Mouse (Mus musculus) heart, postnatal 25 days (tissue): Measurements from ENCODE around the gene Hist1h2bh. TPM values are rescaled to one million over a fixed set of nuclear protein-coding genes. Genes with fewer than 3 reads are reported as not detected.
A peak's percentile ranks its signal among the peaks of the same experiment; 100 is the strongest.
"Not testable (repeated sequence)": the region's sequence is repeated elsewhere in the genome, so short reads cannot be mapped to it uniquely, and the experiment has no call there.

ENCODE experiments used
- DNase-seq: peaks from one replicate; pipeline ENCODE4 v3.0.0; 2022; ENCODE audit warnings: low spot score
- intact Hi-C: fragments of 180-260 bp; cut with DNase I; formaldehyde crosslinking; loops from one replicate; pipeline ENCODE4 v1.15.1; 2025
- total RNA-seq, 2 experiments: library from RNA; stranded (reverse); gene quantifications; 2 replicates each; pipeline ENCODE4 v1.2.3; 2021

Hist1h2bh gene
- total RNA-seq, result 1 to 10 TPM; 1.4 to 1.9 TPM

- intact Hi-C loops, result not testable (repeated sequence)
- peak; percentile 53 for DNase-seq
These were observed at the start of gene Hist1h2bh for GRCm38 (mm10) chr13:23542999-23543607. Gene Hist1h2bh (minus strand): TSS chr13:23543392.

- intact Hi-C loops, result no loop called here
These were observed 49.4 kb upstream of the Hist1h2bh start for GRCm38 (mm10) chr13:23592614-23593013.

GRCm38 (mm10) chr13:23591886-23592285, 48.7 kb upstream of the Hist1h2bh start:
- DNase-seq, intact Hi-C loops: not testable (repeated sequence)

More at GRCm38 (mm10) chr13:23592614-23593013, 49.4 kb upstream of the Hist1h2bh start:
- no peak for DNase-seq

- intact Hi-C loops, result no loop called here
- no peak for DNase-seq
These were observed 48.0 kb upstream of the Hist1h2bh start for GRCm38 (mm10) chr13:23591206-23591605.

- intact Hi-C loops, result loop anchor here (5.0 kb wide), 2 partner anchors 1545 to 1830 kb away; partner anchors contain the start of genes Hist1h2ag, Hist1h2bj and Hist1h4i
- DNase-seq, result no peak
These were observed 43.7 kb upstream of the Hist1h2bh start for GRCm38 (mm10) chr13:23586940-23587225.

- intact Hi-C loops, result loop anchor here (5.0 kb wide), 2 partner anchors 1544 to 1829 kb away; partner anchors contain the start of genes Hist1h2ag, Hist1h2bj and Hist1h4i
- DNase-seq, result no peak
These were observed 43.1 kb upstream of the Hist1h2bh start for GRCm38 (mm10) chr13:23586099-23586939.

GRCm38 (mm10) chr13:23585442-23586098, 42.4 kb upstream of the Hist1h2bh start:
- DNase-seq, result peak; percentile 66
- intact Hi-C loops, result loop anchor here (1.0 to 5.0 kb wide), 3 partner anchors 36 to 1828 kb away; partner anchors contain the start of genes Hist1h2ag, Hist1h2be, Hist1h2bj and Hist1h4i

GRCm38 (mm10) chr13:23585029-23585441, 41.8 kb upstream of the Hist1h2bh start:
- intact Hi-C loops, result loop anchor here (1.0 to 5.0 kb wide), 3 partner anchors 36 to 1828 kb away; partner anchors contain the start of genes Hist1h2ag, Hist1h2be, Hist1h2bj and Hist1h4i
- peak; percentile 50 for DNase-seq

GRCm38 (mm10) chr13:23584331-23584730, 41.1 kb upstream of the Hist1h2bh start:
- DNase-seq, result no peak
- intact Hi-C loops, result loop anchor here (5.0 kb wide), 3 partner anchors 52 to 168 kb away; partner anchors contain the start of genes Hist1h2ab, Hist1h2af, Hist1h3b and Hist1h4h

- intact Hi-C loops, result loop anchor here (5.0 kb wide), 3 partner anchors 51 to 169 kb away; partner anchors contain the start of genes Hist1h2ab, Hist1h2af, Hist1h3b and Hist1h4h
- no peak for DNase-seq
These were observed 40.3 kb upstream of the Hist1h2bh start for GRCm38 (mm10) chr13:23583387-23584068.

- intact Hi-C loops, result loop anchor here (5.0 kb wide), 3 partner anchors 50 to 170 kb away; partner anchors contain the start of genes Hist1h2ab, Hist1h2af, Hist1h3b and Hist1h4h
- no peak for DNase-seq
These were observed 39.2 kb upstream of the Hist1h2bh start for GRCm38 (mm10) chr13:23582219-23583056.

GRCm38 (mm10) chr13:23581408-23582218, 38.4 kb upstream of the Hist1h2bh start, which contains the start of gene Hist1h4d:
Gene Hist1h4d (plus strand): TSS chr13:23581598.
- intact Hi-C loops, result loop anchor here (5.0 kb wide), 3 partner anchors 49 to 171 kb away; partner anchors contain the start of genes Hist1h2ab, Hist1h2af, Hist1h3b and Hist1h4h

GRCm38 (mm10) chr13:23577835-23578234, 34.6 kb upstream of the Hist1h2bh start:
- intact Hi-C loops, result no loop called here
- DNase-seq, result no peak

More at GRCm38 (mm10) chr13:23581408-23582218, 38.4 kb upstream of the Hist1h2bh start, which contains the start of gene Hist1h4d:
- DNase-seq, result peak; percentile 97

GRCm38 (mm10) chr13:23576906-23577639, 33.9 kb upstream of the Hist1h2bh start:
- intact Hi-C loops, result no loop called here
- no peak for DNase-seq

GRCm38 (mm10) chr13:23576351-23576881, 33.2 kb upstream of the Hist1h2bh start:
- DNase-seq, result no peak
- intact Hi-C loops, result no loop called here

GRCm38 (mm10) chr13:23575864-23576313, 32.7 kb upstream of the Hist1h2bh start:
- intact Hi-C loops, DNase-seq: not testable (repeated sequence)
